Mouse (Mus musculus) small intestine, adult 2 months (tissue): Measurements from ENCODE around the gene Arl11. TPM values are rescaled to one million over a fixed set of nuclear protein-coding genes. Genes with fewer than 3 reads are reported as not detected.

Experiments
- H3K27ac ChIP-seq: fragments of 200-500 bp; 2 replicates; pipeline ENCODE4 v1.5.1; 2012; ENCODE audit warnings: low read depth, low read length, control low read depth, inconsistent platforms; ENCODE audit not compliant: insufficient read depth
- H3K27me3 ChIP-seq: fragments of 200-500 bp; 2 replicates; pipeline ENCODE4 v1.6.1; 2012; ENCODE audit warnings: mild to moderate bottlenecking, moderate library complexity, low read length, inconsistent platforms; ENCODE audit not compliant: control insufficient read depth, insufficient read depth
- H3K36me3 ChIP-seq: fragments of 200-500 bp; 2 replicates; pipeline ENCODE4 v1.6.1; 2012; ENCODE audit warnings: mild to moderate bottlenecking, low read length, control low read depth, inconsistent platforms; ENCODE audit not compliant: control insufficient read depth, insufficient read depth
- H3K4me1 ChIP-seq: fragments of 200-500 bp; 2 replicates; pipeline ENCODE4 v1.6.1; 2012; ENCODE audit warnings: low read length, inconsistent platforms, mixed read lengths; ENCODE audit not compliant: control insufficient read depth, insufficient read depth, insufficient read length
- H3K4me3 ChIP-seq: fragments of 200-500 bp; 2 replicates; pipeline ENCODE4 v1.5.1; 2012; ENCODE audit warnings: low read depth, mild to moderate bottlenecking, control low read depth, inconsistent platforms, low read length, moderate library complexity
- CTCF ChIP-seq: fragments of 200-500 bp; IDR thresholded peaks from 2 replicates; pipeline ENCODE4 v1.5.1; 2012; ENCODE audit warnings: low read depth, mild to moderate bottlenecking, control low read depth, inconsistent platforms, low read length, moderate library complexity, mixed read lengths; ENCODE audit not compliant: insufficient replicate concordance, insufficient read length; ENCODE audit errors: extremely low read depth
- POLR2A ChIP-seq: fragments of 200-500 bp; IDR thresholded peaks from 2 replicates; pipeline ENCODE4 v1.6.1; 2012; ENCODE audit warnings: low read depth, mild to moderate bottlenecking, control low read depth, inconsistent platforms, low read length, moderate library complexity
- WGBS: fragments of 180-500 bp; shearing (Covaris S2); methylation state at CpG from one replicate; pipeline ENCODE4 v1.1.7; 2018; 5-methylcytosine and 5-hydroxymethylcytosine counted together
- polyA plus RNA-seq: library from polyadenylated mRNA; depleted of rRNA; stranded (reverse); fragments of >200 nt; gene quantifications from 2 replicates; pipeline ENCODE4 v1.2.3, GENCODE M21; 2012

The Arl11 gene
- polyA plus RNA-seq, 1 experiment = 2.4 TPM

- no peak overlapping the region for H3K27ac ChIP-seq
- WGBS = 19% methylated on average over 3 of the region's 3 CpGs
- H3K27me3 ChIP-seq = no peaks in the 10 kb centered on the region
These were observed 18.9 kb upstream of the Arl11 start for GRCm38 (mm10) chr14:61290664-61291063.

GRCm38 (mm10) chr14:61293884-61294737 is 15.4 kb upstream of the Arl11 start:
- H3K4me3 ChIP-seq = no peak overlapping the region
- H3K27ac ChIP-seq = no peak overlapping the region
- WGBS = 51% methylated on average over 16 of the region's 16 CpGs
- H3K4me1 ChIP-seq = no peaks in the 10 kb centered on the region
- H3K27me3 ChIP-seq = no peaks in the 10 kb centered on the region
- TF ChIP-seq CTCF (peak; percentile 69; the same call in 1 of the 2 replicates), POLR2A (no peak)
- H3K36me3 ChIP-seq = no peaks in the 10 kb centered on the region

More at GRCm38 (mm10) chr14:61290664-61291063, 18.9 kb upstream of the Arl11 start:
- Histone ChIP-seq H3K36me3 (no peaks in the 10 kb centered on the region), H3K4me3 (no peak overlapping the region), H3K4me1 (no peaks in the 10 kb centered on the region)
- TF ChIP-seq POLR2A (no peak), CTCF (no peak)

- Histone ChIP-seq H3K4me1 (no peaks in the 10 kb centered on the region), H3K4me3 (no peak overlapping the region), H3K27me3 (no peaks in the 10 kb centered on the region), H3K36me3 (no peaks in the 10 kb centered on the region), H3K27ac (no peak overlapping the region)
- TF ChIP-seq POLR2A (no peak), CTCF (peak; percentile 3; the same call in 1 of the 2 replicates)
- 18% methylated on average over 6 of the region's 6 CpGs for WGBS
These were observed 14.8 kb upstream of the Arl11 start for GRCm38 (mm10) chr14:61294738-61295079.

- Histone ChIP-seq H3K4me3 (no peak overlapping the region), H3K27me3 (no peaks in the 10 kb centered on the region), H3K4me1 (no peaks in the 10 kb centered on the region), H3K27ac (no peak overlapping the region), H3K36me3 (no peaks in the 10 kb centered on the region)
- 88% methylated on average over 6 of the region's 6 CpGs for WGBS
- TF ChIP-seq POLR2A (no peak), CTCF (no peak)
These were observed 9.7 kb upstream of the Arl11 start for GRCm38 (mm10) chr14:61299810-61300209.

GRCm38 (mm10) chr14:61301323-61301722 is 8.2 kb upstream of the Arl11 start:
- H3K36me3 ChIP-seq = no peaks in the 10 kb centered on the region
- no peak overlapping the region for H3K27ac ChIP-seq
- H3K27me3 ChIP-seq = no peaks in the 10 kb centered on the region
- H3K4me1 ChIP-seq = no peaks in the 10 kb centered on the region
- 52% methylated on average over 2 of the region's 2 CpGs for WGBS
- no peak overlapping the region for H3K4me3 ChIP-seq
- TF ChIP-seq POLR2A (no peak), CTCF (no peak)

- no peak for TF ChIP-seq CTCF
- TF ChIP-seq POLR2A = no peak
- H3K27me3 ChIP-seq = no peaks in the 10 kb centered on the region
- no peaks in the 10 kb centered on the region for H3K4me1 ChIP-seq
- H3K4me3 ChIP-seq = no peak overlapping the region
- 68% methylated on average over 2 of the region's 2 CpGs for WGBS
- no peaks in the 10 kb centered on the region for H3K36me3 ChIP-seq
- H3K27ac ChIP-seq = no peak overlapping the region
These were observed 7.1 kb upstream of the Arl11 start for GRCm38 (mm10) chr14:61302428-61302827.

GRCm38 (mm10) chr14:61303969-61304609 is 5.5 kb upstream of the Arl11 start:
- H3K36me3 ChIP-seq = no peaks in the 10 kb centered on the region
- TF ChIP-seq POLR2A = no peak
- no peak for TF ChIP-seq CTCF
- H3K4me3 ChIP-seq = no peak overlapping the region
- no peaks in the 10 kb centered on the region for H3K4me1 ChIP-seq
- H3K27me3 ChIP-seq = no peaks in the 10 kb centered on the region
- WGBS = 72% methylated on average over 4 of the region's 4 CpGs
- no peak overlapping the region for H3K27ac ChIP-seq
